In genomic region chr8:120501426-120501825, GRCm38 (mm10) we compare ENCODE assay signal across 13 mouse cellular contexts.
DNase-seq lines count a peak whose midpoint lies in the region; ATAC-seq and TF ChIP-seq lines count a peak whose summit lies in the region.
"Had no signal": no experiment of that assay in that cellular context is flagged by ENCODE, and none has a peak within 500 bp of the region (broad histone marks: within the 10 kb centered on the region; RNA-seq: fewer than 3 reads in every experiment).

No protein-coding gene starts in this region.

- H3K9me3 ChIP-seq in kidney, embryonic 14.5 days (ENCODE audit: control insufficient read depth, low read length) = no peaks in the 10 kb centered on the region
- H3K9me3 ChIP-seq in midbrain, embryonic 10.5 days (replicated peaks) = 0 out of 2 replicates have a peak, but pooled peaks cover under 1% of the 10 kb centered on the region
- H3K9me3 ChIP-seq in midbrain, embryonic 15.5 days = no peaks in the 10 kb centered on the region
- no peaks in the 10 kb centered on the region for H3K9me3 ChIP-seq in liver, embryonic 15.5 days (replicated peaks)
- H3K9me3 ChIP-seq in stomach, embryonic 15.5 days = no peaks in the 10 kb centered on the region
- H3K9me3 ChIP-seq: forebrain, embryonic 13.5 days; heart, embryonic 13.5 days; limb, embryonic 10.5 days had no signal

- H3K27me3 ChIP-seq in kidney, embryonic 14.5 days (ENCODE audit: control insufficient read depth, insufficient read depth, low read length) = no peaks in the 10 kb centered on the region
- H3K27me3 ChIP-seq in midbrain, embryonic 10.5 days (ENCODE audit: low read depth, poor library complexity, severe bottlenecking) = peaks cover 68% of the 10 kb centered on the region
- H3K27me3 ChIP-seq in midbrain, embryonic 15.5 days (replicated peaks) = no peaks in the 10 kb centered on the region
- no peaks in the 10 kb centered on the region for H3K27me3 ChIP-seq in liver, embryonic 15.5 days
- H3K27me3 ChIP-seq in stomach, embryonic 15.5 days (replicated peaks) = no peaks in the 10 kb centered on the region
- H3K27me3 ChIP-seq: forebrain, embryonic 13.5 days; heart, embryonic 13.5 days had no signal

- no peak for TF ChIP-seq CTCF in layer of hippocampus, adult 2 months (conservative IDR thresholded peaks at IDR 0.05)

- ATAC-seq in kidney, embryonic 14.5 days (ENCODE audit: low FRiP score, low TSS enrichment) = no peak
- ATAC-seq in midbrain, embryonic 15.5 days (replicated peaks) = no peak
- no peak for ATAC-seq in liver, embryonic 15.5 days (ENCODE audit: insufficient read depth)
- ATAC-seq in stomach, embryonic 15.5 days (ENCODE audit: insufficient read depth, low FRiP score, low read depth) = no peak
- ATAC-seq: forebrain, embryonic 13.5 days had no signal

- peak; percentile 28 for DNase-seq in kidney, adult 9 months
- DNase-seq in midbrain, embryonic 10.5 days (ENCODE audit: low spot score) = no peak
- no peak for DNase-seq in layer of hippocampus, adult 2 months (ENCODE audit: low spot score in 2 of 2)
- DNase-seq: heart, postnatal 4 days; lung, embryonic 14.5 days; right cerebral cortex, postnatal 4 days had no signal

- no peak overlapping the region for H3K4me3 ChIP-seq in kidney, embryonic 14.5 days (ENCODE audit: low read length)
- no peak overlapping the region for H3K4me3 ChIP-seq in midbrain, embryonic 10.5 days
- H3K4me3 ChIP-seq in midbrain, embryonic 15.5 days = no peak overlapping the region
- no peak overlapping the region for H3K4me3 ChIP-seq in liver, embryonic 15.5 days (replicated peaks)
- H3K4me3 ChIP-seq in stomach, embryonic 15.5 days (replicated peaks) = no peak overlapping the region
- H3K4me3 ChIP-seq in layer of hippocampus, adult 2 months = no peak overlapping the region
- H3K4me3 ChIP-seq: forebrain, embryonic 13.5 days; heart, embryonic 13.5 days; limb, embryonic 10.5 days had no signal

- WGBS in kidney, embryonic 14.5 days = 91% methylated on average over 5 of the region's 5 CpGs
- 94% methylated on average over 5 of the region's 5 CpGs for WGBS in midbrain, embryonic 10.5 days
- 90% methylated on average over 5 of the region's 5 CpGs for WGBS in midbrain, embryonic 15.5 days
- WGBS in liver, embryonic 15.5 days (ENCODE audit: insufficient replicate concordance) = 68% methylated on average over 5 of the region's 5 CpGs
- 87% methylated on average over 5 of the region's 5 CpGs for WGBS in stomach, embryonic 15.5 days

- no peak overlapping the region for H3K27ac ChIP-seq in kidney, embryonic 14.5 days (ENCODE audit: low read depth, low read length)
- peak overlapping the region; percentile 61; the same call in 1 of the 2 replicates for H3K27ac ChIP-seq in midbrain, embryonic 10.5 days (replicated peaks)
- no peak overlapping the region for H3K27ac ChIP-seq in midbrain, embryonic 15.5 days
- H3K27ac ChIP-seq in liver, embryonic 15.5 days (replicated peaks) = peak overlapping the region; percentile 67; the same call in 1 of the 2 replicates
- peak overlapping the region; percentile 37; the same call in 1 of the 2 replicates for H3K27ac ChIP-seq in stomach, embryonic 15.5 days
- H3K27ac ChIP-seq in layer of hippocampus, adult 2 months = no peak overlapping the region
- H3K27ac ChIP-seq: forebrain, embryonic 13.5 days; heart, embryonic 13.5 days had no signal

- peaks cover 70% of the 10 kb centered on the region for H3K4me1 ChIP-seq in kidney, embryonic 14.5 days (ENCODE audit: control insufficient read depth, insufficient read depth, low read length)
- peaks cover 100% of the 10 kb centered on the region for H3K4me1 ChIP-seq in midbrain, embryonic 10.5 days
- H3K4me1 ChIP-seq in midbrain, embryonic 15.5 days = peaks cover 94% of the 10 kb centered on the region
- peaks cover 99% of the 10 kb centered on the region for H3K4me1 ChIP-seq in liver, embryonic 15.5 days (replicated peaks)
- H3K4me1 ChIP-seq in stomach, embryonic 15.5 days = peaks cover 87% of the 10 kb centered on the region

- H3K9ac ChIP-seq in kidney, embryonic 14.5 days (ENCODE audit: low read depth, low read length) = no peak overlapping the region
- H3K9ac ChIP-seq in midbrain, embryonic 15.5 days = no peak overlapping the region
- no peak overlapping the region for H3K9ac ChIP-seq in liver, embryonic 15.5 days
- no peak overlapping the region for H3K9ac ChIP-seq in stomach, embryonic 15.5 days
- H3K9ac ChIP-seq: forebrain, embryonic 13.5 days; lung, embryonic 14.5 days had no signal

- no peaks in the 10 kb centered on the region for H3K36me3 ChIP-seq in kidney, embryonic 14.5 days (ENCODE audit: control insufficient read depth, insufficient read depth, low read length)
- H3K36me3 ChIP-seq in midbrain, embryonic 10.5 days = no peaks in the 10 kb centered on the region
- H3K36me3 ChIP-seq in midbrain, embryonic 15.5 days (replicated peaks) = no peaks in the 10 kb centered on the region
- H3K36me3 ChIP-seq in liver, embryonic 15.5 days (replicated peaks) = peaks cover 7% of the 10 kb centered on the region; the same call in 1 of the 2 replicates
- no peaks in the 10 kb centered on the region for H3K36me3 ChIP-seq in stomach, embryonic 15.5 days
- H3K36me3 ChIP-seq: heart, embryonic 13.5 days; limb, embryonic 10.5 days had no signal

- no peak overlapping the region for H3K4me2 ChIP-seq in kidney, embryonic 14.5 days (replicated peaks; ENCODE audit: low read depth, low read length)
- H3K4me2 ChIP-seq in midbrain, embryonic 15.5 days = no peak overlapping the region
- H3K4me2 ChIP-seq in liver, embryonic 15.5 days = peak overlapping the region; percentile 90; the same call in 1 of the 2 replicates
- no peak overlapping the region for H3K4me2 ChIP-seq in stomach, embryonic 15.5 days
- H3K4me2 ChIP-seq: forebrain, embryonic 13.5 days; heart, embryonic 13.5 days; lung, embryonic 14.5 days had no signal

Comparison
In these comparisons a context has a peak if more than half of its experiments do, and no peak if none do; other contexts are left out.
1. H3K27ac ChIP-seq: peak in midbrain, embryonic 10.5 days (single experiment), liver, embryonic 15.5 days (single experiment) and stomach, embryonic 15.5 days (single experiment); none in kidney, embryonic 14.5 days (single experiment), midbrain, embryonic 15.5 days (single experiment) and layer of hippocampus, adult 2 months (single experiment).